Mouse (Mus musculus) heart, embryonic 10.5 days (tissue): ENCODE measurements around the gene Gm10188. TPM values are rescaled to one million over a fixed set of nuclear protein-coding genes. Genes with fewer than 3 reads are reported as not detected.

ENCODE experiments used
- DNase-seq: peaks from one replicate; pipeline ENCODE4 v3.0.0-alpha.2; 2017; ENCODE audit warnings: low spot score
- H3K27ac ChIP-seq: fragments of 300-500 bp; sonication (generic); 2 replicates; pipeline ENCODE4 v1.5.1; 2016; ENCODE audit warnings: mild to moderate bottlenecking
- H3K27me3 ChIP-seq: fragments of 300-500 bp; sonication (generic); 2 replicates; pipeline ENCODE4 v1.6.1; 2016; ENCODE audit warnings: mild to moderate bottlenecking; ENCODE audit not compliant: poor library complexity, insufficient read depth, severe bottlenecking
- H3K36me3 ChIP-seq: fragments of 300-500 bp; sonication (generic); 2 replicates; pipeline ENCODE4 v1.6.1; 2016; ENCODE audit warnings: mild to moderate bottlenecking, moderate library complexity
- H3K4me1 ChIP-seq: fragments of 300-500 bp; sonication (generic); 2 replicates; pipeline ENCODE4 v1.6.1; 2016; ENCODE audit warnings: mild to moderate bottlenecking
- H3K4me3 ChIP-seq: fragments of 300-500 bp; sonication (generic); 2 replicates; pipeline ENCODE4 v1.5.1; 2016; ENCODE audit warnings: mild to moderate bottlenecking, moderate library complexity
- H3K9me3 ChIP-seq: fragments of 300-500 bp; sonication (generic); 2 replicates; pipeline ENCODE4 v1.6.1; 2016; ENCODE audit warnings: mild to moderate bottlenecking, moderate library complexity
- WGBS: fragments of 180-500 bp; shearing (Covaris S2); methylation state at CpG from one replicate; pipeline ENCODE4 v1.1.7; 2016; 5-methylcytosine and 5-hydroxymethylcytosine counted together
- microRNA counts: library from miRNA; unstranded; fragments of <30 nt; microRNA quantifications from one replicate; lab custom pipeline; 2017
- microRNA-seq: library from miRNA; unstranded; fragments of <30 nt; microRNA quantifications from one replicate; pipeline ENCODE4, GENCODE M21; 2017
- polyA plus RNA-seq: library from polyadenylated mRNA; unstranded; fragments of >200 nt; fragmentation: Nextera tagmentation; extraction: Ambion mirVana; gene quantifications from 2 replicates; pipeline ENCODE4 v1.2.1, GENCODE M21; 2016

The Gm10188 gene
- polyA plus RNA-seq, 1 experiment from 2014 or later, result not detected

GRCm38 (mm10) chr1:132189231-132189630, 40.3 kb downstream of the Gm10188 start:
- DNase-seq, result no peak
- Histone ChIP-seq H3K4me3 (no peak overlapping the region), H3K27ac (no peak overlapping the region), H3K9me3 (no peaks in the 10 kb centered on the region), H3K4me1 (peaks cover 32% of the 10 kb centered on the region), H3K36me3 (no peaks in the 10 kb centered on the region), H3K27me3 (peaks cover 82% of the 10 kb centered on the region)
- WGBS, result 52% methylated on average over 4 of the region's 4 CpGs

GRCm38 (mm10) chr1:132188442-132189066, 41.0 kb downstream of the Gm10188 start:
- Histone ChIP-seq H3K27me3 (peaks cover 81% of the 10 kb centered on the region), H3K4me1 (peaks cover 32% of the 10 kb centered on the region), H3K4me3 (no peak overlapping the region), H3K27ac (no peak overlapping the region), H3K9me3 (no peaks in the 10 kb centered on the region), H3K36me3 (no peaks in the 10 kb centered on the region)
- no peak for DNase-seq
- 28% methylated on average over 9 of the region's 9 CpGs for WGBS

- Histone ChIP-seq H3K27ac (no peak overlapping the region), H3K27me3 (peaks cover 64% of the 10 kb centered on the region), H3K9me3 (no peaks in the 10 kb centered on the region), H3K4me3 (no peak overlapping the region), H3K36me3 (no peaks in the 10 kb centered on the region), H3K4me1 (peaks cover 15% of the 10 kb centered on the region)
- WGBS, result 77% methylated on average over 4 of the region's 4 CpGs
- no peak for DNase-seq
Observed at GRCm38 (mm10) chr1:132186303-132186702, 43.3 kb downstream of the Gm10188 start.

MicroRNAs within 50 kb of the gene (microRNA counts, 519-probe panel; counts per million panel counts)
- microRNA mmu-miR-135b (lab: Ali Mortazavi, UCI), result not detected

Small RNA genes lying within 50 kb of the gene (microRNA-seq; reads per million reads assigned to microRNA genes)
- gene Mir135b, result 79.6 reads per million, percentile 48 among the genes with 10 or more reads in this experiment

Other genes with a start within 250 kb of the Gm10188 start
- 12.2 and 15.3 TPM in 2 replicates for gene Elk4, start 222.2 kb downstream of the Gm10188 start, polyA plus RNA-seq
- gene Mfsd4a, start 161.7 kb downstream of the Gm10188 start, polyA plus RNA-seq, result 7.3 and 12.0 TPM in 2 replicates
- gene Cdk18, start 90.1 kb downstream of the Gm10188 start, polyA plus RNA-seq, result 6.8 and 6.9 TPM in 2 replicates
- 0.12 and 0.49 TPM in 2 replicates for gene Lemd1, start 38.3 kb downstream of the Gm10188 start, polyA plus RNA-seq
- 0.05 TPM in 1 of 2 replicates, not detected in the other for gene AC124108.1, start 38.3 kb downstream of the Gm10188 start, polyA plus RNA-seq
- gene Klhdc8a, start 68.9 kb upstream of the Gm10188 start, polyA plus RNA-seq, result 0.26 and 0.60 TPM in 2 replicates
- 3.0 and 3.4 TPM in 2 replicates for gene Nuak2, start 86.4 kb upstream of the Gm10188 start, polyA plus RNA-seq
- 10.1 and 12.6 TPM in 2 replicates for gene Tmcc2, start 161.5 kb upstream of the Gm10188 start, polyA plus RNA-seq
- 10.6 and 10.8 TPM in 2 replicates for gene Dstyk, start 187.8 kb upstream of the Gm10188 start, polyA plus RNA-seq
- 33.2 and 43.6 TPM in 2 replicates for gene Rbbp5, start 247.6 kb upstream of the Gm10188 start, polyA plus RNA-seq